Mouse (Mus musculus) heart, embryonic 16.5 days (tissue): ENCODE measurements around the gene Abi1. TPM values are rescaled to one million over a fixed set of nuclear protein-coding genes. Genes with fewer than 3 reads are reported as not detected.
"Not testable (repeated sequence)": the region's sequence is repeated elsewhere in the genome, so short reads cannot be mapped to it uniquely, and the experiment has no call there.

Source experiments
- ATAC-seq: fragments of 200-750 bp; cut with Nextera tagmentation; replicated peaks from 2 replicates; pipeline ENCODE4 v1.8.0; 2017; ENCODE audit warnings: moderate number of reproducible peaks; ENCODE audit not compliant: insufficient read depth, low FRiP score; ENCODE audit errors: extremely low read depth
- H3K27ac ChIP-seq: fragments of 300-500 bp; sonication (generic); 2 replicates; pipeline ENCODE4 v1.5.1; 2014; ENCODE audit warnings: mild to moderate bottlenecking, low read length, control low read depth, moderate library complexity
- H3K27me3 ChIP-seq: fragments of 300-500 bp; sonication (generic); 2 replicates; pipeline ENCODE4 v1.6.1; 2014; ENCODE audit warnings: low read length, mixed read lengths; ENCODE audit not compliant: control insufficient read depth, insufficient read depth
- H3K36me3 ChIP-seq: fragments of 300-500 bp; sonication (generic); 2 replicates; pipeline ENCODE4 v1.6.1; 2014; ENCODE audit not compliant: control insufficient read depth, insufficient read depth
- H3K4me1 ChIP-seq: fragments of 300-500 bp; sonication (generic); 2 replicates; pipeline ENCODE4 v1.6.1; 2014; ENCODE audit warnings: low read length, mixed read lengths; ENCODE audit not compliant: control insufficient read depth, insufficient read depth
- H3K4me2 ChIP-seq: fragments of 300-500 bp; sonication (generic); 2 replicates; pipeline ENCODE4 v1.6.1; 2014; ENCODE audit warnings: low read depth, mild to moderate bottlenecking, control low read depth, low read length
- H3K4me3 ChIP-seq: fragments of 300-500 bp; sonication (generic); 2 replicates; pipeline ENCODE4 v1.5.1; 2014; ENCODE audit warnings: mild to moderate bottlenecking, control low read depth, low read length
- H3K9ac ChIP-seq: fragments of 300-500 bp; sonication (generic); 2 replicates; pipeline ENCODE4 v1.6.1; 2014; ENCODE audit warnings: low read length, control low read depth
- H3K9me3 ChIP-seq: fragments of 300-500 bp; sonication (generic); replicated peaks from 2 replicates; pipeline ENCODE4 v1.6.1; 2016; ENCODE audit warnings: low read length; ENCODE audit not compliant: control insufficient read depth
- WGBS: fragments of 180-500 bp; shearing (Covaris S2); extraction: QIAGEN DNeasy Blood & Tissue Kit; methylation state at CpG from one replicate; pipeline ENCODE4 v1.1.7; 2014; 5-methylcytosine and 5-hydroxymethylcytosine counted together
- polyA plus RNA-seq: library from polyadenylated mRNA; unstranded; fragments of >200 nt; fragmentation: Nextera tagmentation; extraction: Ambion mirVana; gene quantifications from 2 replicates; pipeline ENCODE4 v1.2.1, GENCODE M21; 2015

The Abi1 gene
- polyA plus RNA-seq, 1 experiment from 2014 or later = 36.5 TPM

DNA sequence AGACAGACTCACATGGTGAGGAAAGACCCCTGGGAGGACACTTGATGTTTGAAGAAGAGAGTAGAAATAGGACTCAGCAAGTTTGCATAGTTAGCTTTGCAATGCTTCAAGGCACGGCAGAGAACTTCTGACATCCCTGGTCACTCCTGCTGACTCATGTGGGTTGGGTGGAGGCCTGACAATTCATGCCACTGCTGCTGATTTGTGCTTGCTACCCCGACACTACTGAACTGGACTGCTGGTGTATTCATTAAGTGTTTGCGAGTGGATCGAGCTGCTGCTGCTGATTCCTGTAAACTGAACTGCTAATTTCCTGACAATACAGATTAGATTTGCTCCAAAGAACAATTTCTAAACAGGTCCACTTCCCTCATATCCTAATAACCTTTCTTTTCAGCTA is 18.3 kb downstream of the Abi1 start:
- no peaks in the 10 kb centered on the region for H3K27me3 ChIP-seq
- 31% methylated on average over 4 of the region's 4 CpGs for WGBS
- H3K4me2 ChIP-seq = no peak overlapping the region
- no peak overlapping the region for H3K4me3 ChIP-seq
- H3K4me1 ChIP-seq = peaks cover 13% of the 10 kb centered on the region
- H3K9me3 ChIP-seq = no peaks in the 10 kb centered on the region
- no peaks in the 10 kb centered on the region for H3K36me3 ChIP-seq
- no peak for ATAC-seq
- H3K27ac ChIP-seq = no peak overlapping the region
- H3K9ac ChIP-seq = no peak overlapping the region

DNA sequence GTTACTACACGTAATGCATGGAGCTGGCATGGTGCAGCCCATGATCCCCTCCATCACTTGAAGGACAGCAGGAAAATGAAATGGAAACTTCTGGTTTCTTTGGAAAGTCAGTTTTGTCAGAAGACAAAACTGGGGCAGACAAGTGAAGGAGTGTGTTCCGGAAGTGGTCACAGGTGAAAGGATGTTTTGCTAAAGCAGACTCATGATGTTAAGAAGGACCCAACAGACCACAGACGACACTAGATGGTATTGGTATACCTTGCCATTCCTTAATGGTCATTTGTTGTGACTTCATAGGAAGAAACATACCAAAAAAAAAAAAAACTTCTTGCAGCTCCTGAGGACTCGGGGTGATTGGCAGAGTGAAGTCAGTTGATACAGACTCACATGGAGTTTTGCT is 18.7 kb downstream of the Abi1 start:
- Histone ChIP-seq H3K9ac (no peak overlapping the region), H3K4me3 (no peak overlapping the region), H3K27me3 (no peaks in the 10 kb centered on the region), H3K4me2 (no peak overlapping the region), H3K27ac (no peak overlapping the region), H3K4me1 (peaks cover 9% of the 10 kb centered on the region; the same call in 1 of the 2 replicates), H3K9me3 (no peaks in the 10 kb centered on the region), H3K36me3 (no peaks in the 10 kb centered on the region)
- ATAC-seq = no peak
- 85% methylated on average over 4 of the region's 4 CpGs for WGBS

DNA sequence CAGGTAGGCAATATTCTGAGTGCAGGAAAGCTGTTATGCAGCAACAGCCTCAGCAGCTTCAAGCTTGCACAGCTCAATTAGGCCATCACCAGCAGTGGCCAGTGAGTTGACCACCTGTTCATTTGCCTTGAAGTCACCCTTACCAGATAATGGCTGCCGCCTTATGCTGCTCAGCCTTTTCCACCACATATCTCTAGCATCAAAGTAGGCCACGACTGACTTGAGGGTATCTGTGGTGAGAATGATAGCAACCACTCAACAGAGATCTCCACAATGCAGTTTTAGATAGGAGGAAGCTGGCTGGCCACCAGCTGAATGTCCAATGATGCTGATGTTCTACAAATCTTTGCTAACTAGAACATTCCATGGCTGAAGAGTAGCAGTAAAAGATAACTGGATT is 20.9 kb downstream of the Abi1 start:
- Histone ChIP-seq H3K9me3 (no peaks in the 10 kb centered on the region), H3K9ac (no peak overlapping the region), H3K4me1 (peaks cover 13% of the 10 kb centered on the region), H3K27me3 (no peaks in the 10 kb centered on the region), H3K4me3 (no peak overlapping the region), H3K4me2 (no peak overlapping the region), H3K36me3 (no peaks in the 10 kb centered on the region), H3K27ac (no peak overlapping the region)
- 79% methylated on average over 2 of the region's 2 CpGs for WGBS
- no peak for ATAC-seq

DNA sequence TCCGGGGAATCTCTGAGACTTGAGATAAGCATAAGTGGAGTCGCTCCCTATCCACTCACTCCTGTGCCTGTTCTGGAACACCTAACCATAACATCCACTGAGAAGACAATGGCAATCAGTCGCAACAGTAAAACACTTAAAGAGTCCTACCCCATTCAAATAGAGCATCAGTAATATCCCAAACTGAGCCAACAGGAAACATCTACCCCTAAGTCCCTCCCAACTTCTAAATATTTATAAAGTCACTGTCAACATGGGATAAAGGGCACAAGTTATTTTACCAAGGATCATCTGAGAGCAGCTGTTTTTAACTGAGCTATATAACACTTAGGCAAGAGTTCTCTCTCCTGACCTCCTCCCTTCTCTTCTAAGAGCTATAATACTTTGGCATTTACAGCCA is 23.9 kb downstream of the Abi1 start:
- no peak overlapping the region for H3K9ac ChIP-seq
- no peak overlapping the region for H3K27ac ChIP-seq
- WGBS = 68% methylated on average over 3 of the region's 3 CpGs
- no peaks in the 10 kb centered on the region for H3K36me3 ChIP-seq
- H3K27me3 ChIP-seq = no peaks in the 10 kb centered on the region
- no peak for ATAC-seq
- no peak overlapping the region for H3K4me3 ChIP-seq
- no peak overlapping the region for H3K4me2 ChIP-seq
- no peaks in the 10 kb centered on the region for H3K9me3 ChIP-seq
- H3K4me1 ChIP-seq = peaks cover 6% of the 10 kb centered on the region

DNA sequence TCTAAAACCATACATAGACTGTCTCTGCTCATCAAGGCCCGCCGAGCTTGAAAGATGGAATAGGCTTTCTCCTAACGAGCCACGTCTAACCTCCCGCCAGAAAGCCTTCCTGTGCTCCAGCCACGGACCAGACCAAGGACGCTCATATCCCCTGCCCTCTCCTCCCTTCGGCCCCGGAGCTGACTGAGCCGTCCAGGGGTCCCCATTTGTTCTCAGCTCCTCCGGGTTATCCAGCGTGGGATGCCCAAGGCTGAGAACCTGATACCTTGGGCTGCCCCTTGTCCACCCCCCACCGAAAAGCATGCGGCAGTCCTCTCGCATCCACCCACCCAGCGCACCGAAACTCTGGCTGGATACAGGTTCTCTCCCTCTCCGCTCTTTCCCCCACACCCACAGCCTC is 24.7 kb downstream of the Abi1 start:
- ATAC-seq = 0 out of 2 replicates have a peak, but pooled peaks have one; percentile 28

DNA sequence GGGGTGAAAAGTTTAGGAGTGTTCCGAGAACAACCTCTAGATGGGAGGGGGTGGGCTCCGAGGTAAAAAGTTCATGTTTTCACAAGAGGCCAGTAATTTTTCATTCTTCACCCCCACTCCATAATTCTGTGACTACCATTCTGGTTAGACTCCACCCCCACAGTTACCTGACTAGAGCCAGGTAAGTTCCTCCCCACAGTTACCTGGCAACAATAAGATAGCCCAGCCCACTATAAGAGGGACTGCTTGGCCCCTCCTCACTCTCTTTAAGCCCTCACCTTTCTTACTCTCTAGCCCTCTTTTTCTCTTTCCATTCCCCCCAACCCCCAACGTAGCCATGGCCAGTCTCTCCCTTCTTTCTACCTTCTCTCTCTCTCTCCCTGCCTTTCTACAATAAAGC is 25.1 kb downstream of the Abi1 start:
- H3K27me3 ChIP-seq, H3K9ac ChIP-seq, H3K4me3 ChIP-seq, H3K9me3 ChIP-seq, H3K36me3 ChIP-seq, H3K27ac ChIP-seq, ATAC-seq, H3K4me1 ChIP-seq: not testable (repeated sequence)
- H3K4me2 ChIP-seq = peak overlapping the region; percentile 9; the same call in 1 of the 2 replicates
- WGBS = 55% methylated on average over 2 of the region's 3 CpGs

More for the DNA sequence above, 24.7 kb downstream of the Abi1 start:
- Histone ChIP-seq H3K9ac (no peak overlapping the region), H3K4me2 (peak overlapping the region; percentile 9; the same call in 1 of the 2 replicates), H3K4me3 (no peak overlapping the region), H3K27me3 (no peaks in the 10 kb centered on the region), H3K9me3 (no peaks in the 10 kb centered on the region), H3K36me3 (no peaks in the 10 kb centered on the region), H3K4me1 (peaks cover 6% of the 10 kb centered on the region), H3K27ac (no peak overlapping the region)
- WGBS = 41% methylated on average over 18 of the region's 18 CpGs

DNA sequence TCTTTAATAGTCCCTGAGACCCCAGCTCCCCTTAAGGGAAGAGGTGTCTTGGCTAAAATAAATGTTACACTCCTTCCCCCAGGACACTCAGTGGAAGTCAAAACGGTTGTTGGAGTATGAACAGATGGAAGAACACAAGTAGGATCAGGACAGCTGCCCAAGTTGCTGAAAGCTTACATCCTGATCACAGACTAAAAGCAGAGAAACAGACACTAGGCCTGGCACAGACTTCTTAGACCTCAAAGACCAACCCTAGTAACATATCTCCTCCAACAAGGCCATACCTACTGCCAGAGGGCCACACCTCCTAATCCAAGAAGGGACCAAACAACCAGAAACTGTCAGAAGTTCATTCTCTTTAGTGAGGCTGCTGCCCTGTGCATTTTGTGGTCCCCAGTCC is 31.8 kb downstream of the Abi1 start:
- WGBS = 73% methylated on average over 1 of the region's 1 CpGs

DNA sequence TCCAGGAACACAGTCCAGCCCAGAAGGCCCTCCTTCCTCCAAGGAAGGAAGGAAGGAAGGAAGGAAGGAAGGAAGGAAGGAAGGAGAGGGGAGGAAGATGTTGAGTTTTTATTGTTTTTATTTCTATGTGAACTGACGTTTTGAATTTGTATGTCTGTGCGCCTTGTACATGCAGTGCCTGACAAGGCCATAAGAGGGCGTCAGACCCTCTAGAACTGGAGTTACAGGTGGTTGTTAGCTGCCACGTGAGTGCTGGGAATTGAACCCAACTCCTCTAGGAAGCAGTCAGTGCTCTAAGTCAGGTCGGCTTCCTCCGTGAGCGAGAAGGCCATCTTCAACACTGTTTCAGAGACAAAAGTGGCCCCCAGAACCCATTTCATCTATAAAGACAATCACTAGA is 32.5 kb downstream of the Abi1 start:
- Histone ChIP-seq H3K9ac (no peak overlapping the region), H3K36me3 (peaks cover 2% of the 10 kb centered on the region; the same call in 1 of the 2 replicates), H3K4me1 (0 out of 2 replicates have a peak, but pooled peaks cover 2% of the 10 kb centered on the region), H3K4me3 (no peak overlapping the region), H3K27me3 (no peaks in the 10 kb centered on the region), H3K9me3 (no peaks in the 10 kb centered on the region), H3K27ac (no peak overlapping the region), H3K4me2 (no peak overlapping the region)
- WGBS = 83% methylated on average over 7 of the region's 7 CpGs
- ATAC-seq = no peak

More for the DNA sequence above, 31.8 kb downstream of the Abi1 start:
- Histone ChIP-seq H3K36me3 (peaks cover 2% of the 10 kb centered on the region; the same call in 1 of the 2 replicates), H3K27me3 (no peaks in the 10 kb centered on the region), H3K27ac (no peak overlapping the region), H3K9me3 (no peaks in the 10 kb centered on the region), H3K4me3 (no peak overlapping the region), H3K4me2 (no peak overlapping the region), H3K4me1 (0 out of 2 replicates have a peak, but pooled peaks cover 2% of the 10 kb centered on the region), H3K9ac (no peak overlapping the region)
- ATAC-seq = no peak

DNA sequence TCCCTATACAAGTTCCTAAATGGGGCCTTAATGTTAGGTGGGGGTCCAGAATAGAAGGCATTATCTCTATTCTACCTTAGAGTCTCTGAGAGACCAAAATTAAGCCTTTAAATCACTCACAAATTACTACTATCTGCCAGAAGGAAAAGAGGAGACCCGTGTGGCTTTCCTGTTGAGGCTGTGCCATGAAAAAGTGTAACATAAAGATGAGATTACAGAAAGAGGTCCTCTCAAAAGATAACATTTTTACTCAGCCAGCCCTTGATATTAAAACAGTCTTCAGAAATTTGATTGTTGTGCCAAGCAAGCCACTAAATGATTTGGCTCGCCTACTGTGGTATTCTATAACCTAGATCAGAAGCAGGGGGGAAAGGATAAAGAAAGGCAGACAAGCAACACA is 32.9 kb downstream of the Abi1 start:
- WGBS = 68% methylated on average over 2 of the region's 2 CpGs
- peaks cover 2% of the 10 kb centered on the region; the same call in 1 of the 2 replicates for H3K36me3 ChIP-seq
- H3K9me3 ChIP-seq = no peaks in the 10 kb centered on the region
- no peak overlapping the region for H3K27ac ChIP-seq
- no peaks in the 10 kb centered on the region for H3K27me3 ChIP-seq
- H3K4me3 ChIP-seq = no peak overlapping the region
- H3K4me1 ChIP-seq = 0 out of 2 replicates have a peak, but pooled peaks cover 2% of the 10 kb centered on the region
- ATAC-seq = no peak
- no peak overlapping the region for H3K4me2 ChIP-seq
- H3K9ac ChIP-seq = no peak overlapping the region
